Mouse (Mus musculus): ENCODE results near the gene Polh. TPM values are rescaled to one million over a fixed set of nuclear protein-coding genes. Genes with fewer than 3 reads are reported as not detected.

Polh gene
- polyA plus RNA-seq (2012; rRNA removed): 3.4 and 4.2 TPM in 2 replicates

DNA sequence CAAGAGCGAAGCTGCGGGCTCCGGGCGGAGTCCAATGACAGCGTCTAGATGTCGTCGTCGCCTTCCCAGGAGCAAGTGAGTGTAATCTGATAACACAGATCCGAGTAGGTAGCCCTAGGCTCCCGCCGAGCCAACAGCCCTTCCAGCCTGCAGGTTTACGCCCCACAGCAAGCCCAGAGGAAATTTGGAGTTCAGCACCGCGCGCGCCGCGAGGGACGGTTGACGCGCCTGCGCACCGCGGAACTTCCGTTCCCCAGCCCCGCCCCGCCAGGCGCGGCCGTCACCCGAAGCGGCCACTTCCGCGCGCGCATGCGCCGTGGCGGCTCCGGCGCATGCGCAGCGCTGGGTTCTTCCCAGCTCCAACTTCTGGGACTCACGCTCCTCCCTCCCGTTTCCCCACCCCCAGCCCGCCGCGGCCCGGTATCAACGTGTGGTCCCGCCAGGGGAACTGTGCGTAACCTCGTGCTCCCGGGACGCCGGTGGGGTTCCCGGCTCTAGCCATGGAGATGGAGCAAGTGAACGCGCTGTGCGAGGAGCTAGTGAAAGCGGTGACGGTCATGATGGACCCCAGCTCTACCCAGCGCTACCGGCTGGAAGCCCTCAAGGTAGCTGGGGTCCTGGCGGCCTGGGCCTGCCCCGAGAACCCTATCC is at the start of gene Polh, which contains the start of gene Xpo5:
Polh (minus strand) TSS at position 225 of the 651 bp plus-strand sequence.
Xpo5 (plus strand) TSS at position 362 of the 651 bp plus-strand sequence.
- H3K4me3 ChIP-seq (replicated peaks; ENCODE audit: extremely low read depth, low read depth, low read length): peak within 1 kb of the TSS; percentile 84
- under 1% methylated on average over 65 of the region's 66 CpGs for WGBS
- DNase-seq: peak; percentile 88
- H3K4me1 ChIP-seq (ENCODE audit: control insufficient read depth, insufficient read depth, low read length): peaks cover 2% of the 10 kb centered on the region; the same call in 1 of the 2 replicates
- TF ChIP-seq CTCF (IDR thresholded peaks at IDR 0.05; ENCODE audit: insufficient read depth, low read length) (no peak), POLR2A (IDR thresholded peaks at IDR 0.05; ENCODE audit: borderline replicate concordance, extremely low read depth, low read depth, low read length) (peak; percentile 64; the same call in 1 of the 2 replicates)

DNA sequence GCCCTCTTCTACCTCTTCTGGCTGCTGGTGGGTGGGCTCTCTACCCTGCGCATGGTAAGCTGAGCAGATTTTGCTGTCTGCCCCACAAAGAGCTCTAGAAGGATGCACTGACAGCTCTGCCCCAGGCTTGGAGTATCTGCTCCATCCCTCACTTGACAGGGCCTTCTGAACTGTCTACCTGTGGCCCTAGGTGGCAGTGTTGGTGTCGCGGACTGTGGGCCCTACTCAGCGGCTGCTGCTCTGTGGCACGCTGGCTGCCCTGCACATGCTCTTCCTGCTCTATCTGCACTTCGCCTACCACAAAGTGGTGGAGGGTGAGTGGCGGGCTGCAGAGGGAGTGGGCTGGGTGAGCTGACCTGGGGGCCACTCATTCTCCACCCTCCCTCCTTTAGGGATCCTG is 48.7 kb upstream of the Polh start:
- DNase-seq: no peak
- TF ChIP-seq POLR2A (IDR thresholded peaks at IDR 0.05; ENCODE audit: borderline replicate concordance, extremely low read depth, low read depth, low read length) (no peak), CTCF (IDR thresholded peaks at IDR 0.05; ENCODE audit: insufficient read depth, low read length) (no peak)
- WGBS: 71% methylated on average over 7 of the region's 7 CpGs
- Histone ChIP-seq H3K4me1 (ENCODE audit: control insufficient read depth, insufficient read depth, low read length) (peaks cover 19% of the 10 kb centered on the region), H3K4me3 (replicated peaks; ENCODE audit: extremely low read depth, low read depth, low read length) (no peak overlapping the region)

DNA sequence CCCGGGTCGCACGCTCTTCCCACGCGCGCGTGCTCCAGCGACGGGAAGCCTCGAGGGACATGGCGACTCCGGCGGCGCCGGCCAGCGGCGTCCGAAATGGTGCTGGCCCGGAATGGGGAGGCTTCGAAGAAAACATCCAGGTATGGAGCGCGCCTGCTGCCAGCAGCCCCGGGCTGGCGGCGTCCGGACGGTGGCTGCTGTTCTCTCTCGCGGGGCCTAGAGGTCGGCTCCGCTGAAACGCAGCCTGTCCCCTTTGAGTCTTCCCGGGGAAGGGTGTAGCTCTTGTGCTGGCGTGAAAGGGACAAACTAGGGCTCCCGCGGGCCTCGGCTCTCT is 45.7 kb upstream of the Polh start:
- TF ChIP-seq CTCF (IDR thresholded peaks at IDR 0.05; ENCODE audit: insufficient read depth, low read length): no peak
- TF ChIP-seq POLR2A (IDR thresholded peaks at IDR 0.05; ENCODE audit: borderline replicate concordance, extremely low read depth, low read depth, low read length): no peak
- Histone ChIP-seq H3K4me3 (replicated peaks; ENCODE audit: extremely low read depth, low read depth, low read length) (peak overlapping the region; percentile 94), H3K4me1 (ENCODE audit: control insufficient read depth, insufficient read depth, low read length) (peaks cover 12% of the 10 kb centered on the region)
- 1% methylated on average over 37 of the region's 37 CpGs for WGBS
- no peak for DNase-seq

DNA sequence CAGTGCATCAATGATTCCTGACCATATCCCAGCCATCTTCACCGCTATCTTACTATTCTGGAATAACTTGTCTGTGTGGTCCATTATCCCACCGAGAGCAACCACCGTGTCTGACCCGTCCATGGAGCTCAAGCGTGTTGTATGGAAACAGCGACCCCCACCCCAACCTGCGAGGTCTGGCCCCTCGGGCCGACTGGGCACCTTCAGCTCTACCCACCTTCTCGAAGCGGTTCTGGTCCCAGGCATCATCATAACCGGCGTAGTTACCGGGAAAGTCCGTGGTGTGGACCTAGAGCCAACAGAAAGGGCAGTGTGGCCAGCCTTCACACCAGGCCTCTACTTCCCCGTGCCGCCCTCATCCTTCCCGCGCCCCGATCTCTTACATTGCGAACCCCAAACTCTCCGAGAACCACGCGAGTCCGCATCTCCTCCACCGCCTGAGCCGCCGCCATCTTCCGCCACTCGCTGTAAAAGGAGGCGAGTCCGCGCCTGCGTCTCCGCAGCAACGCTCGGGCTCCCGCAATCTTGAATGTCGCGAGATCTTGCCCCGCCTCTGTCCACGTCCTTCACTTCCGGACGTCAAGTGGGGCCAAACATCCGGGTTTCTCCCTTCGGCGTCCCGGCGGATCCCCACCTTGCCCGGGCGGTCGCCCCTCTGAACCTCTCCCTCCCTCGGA is 45.2 kb upstream of the Polh start, which contains the start of the genes Polr1c and Yipf3:
Polr1c (minus strand) TSS at position 543 of the 677 bp plus-strand sequence.
Yipf3 (plus strand) TSS at position 569 of the 677 bp plus-strand sequence.
- TF ChIP-seq CTCF (IDR thresholded peaks at IDR 0.05; ENCODE audit: insufficient read depth, low read length): no peak
- TF ChIP-seq POLR2A (IDR thresholded peaks at IDR 0.05; ENCODE audit: borderline replicate concordance, extremely low read depth, low read depth, low read length): peak; percentile 85
- WGBS: under 1% methylated on average over 53 of the region's 53 CpGs
- DNase-seq: peak; percentile 96

DNA sequence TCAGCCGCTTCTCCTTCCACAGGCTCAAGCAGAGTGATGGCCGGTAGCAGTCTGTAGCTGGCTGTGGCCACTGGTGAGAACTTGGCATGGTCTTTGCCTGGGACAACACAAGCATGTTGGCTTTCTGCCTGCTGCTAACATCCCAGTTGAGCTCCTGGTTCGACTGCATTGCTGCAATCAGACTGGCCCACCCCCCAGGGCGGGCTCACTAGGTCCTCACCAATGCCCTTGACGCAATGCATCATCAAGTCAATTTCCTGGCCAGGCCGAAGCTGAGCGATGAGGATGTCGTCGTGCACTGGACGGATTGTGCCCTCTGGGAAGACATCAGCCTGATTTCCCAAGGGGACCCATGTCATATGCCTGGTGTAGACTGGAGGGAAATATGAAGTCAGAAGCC is 42.1 kb upstream of the Polh start:
- TF ChIP-seq POLR2A (IDR thresholded peaks at IDR 0.05; ENCODE audit: borderline replicate concordance, extremely low read depth, low read depth, low read length) (no peak), CTCF (IDR thresholded peaks at IDR 0.05; ENCODE audit: insufficient read depth, low read length) (no peak)
- Histone ChIP-seq H3K4me3 (replicated peaks; ENCODE audit: extremely low read depth, low read depth, low read length) (no peak overlapping the region), H3K4me1 (ENCODE audit: control insufficient read depth, insufficient read depth, low read length) (peaks cover 12% of the 10 kb centered on the region)
- peak; percentile 56 for DNase-seq
- WGBS: 46% methylated on average over 10 of the region's 10 CpGs

More for the DNA sequence above, 45.2 kb upstream of the Polh start, which contains the start of the genes Polr1c and Yipf3:
- Histone ChIP-seq H3K4me1 (ENCODE audit: control insufficient read depth, insufficient read depth, low read length) (peaks cover 12% of the 10 kb centered on the region), H3K4me3 (replicated peaks; ENCODE audit: extremely low read depth, low read depth, low read length) (peak within 1 kb of the TSS; percentile 94)

DNA sequence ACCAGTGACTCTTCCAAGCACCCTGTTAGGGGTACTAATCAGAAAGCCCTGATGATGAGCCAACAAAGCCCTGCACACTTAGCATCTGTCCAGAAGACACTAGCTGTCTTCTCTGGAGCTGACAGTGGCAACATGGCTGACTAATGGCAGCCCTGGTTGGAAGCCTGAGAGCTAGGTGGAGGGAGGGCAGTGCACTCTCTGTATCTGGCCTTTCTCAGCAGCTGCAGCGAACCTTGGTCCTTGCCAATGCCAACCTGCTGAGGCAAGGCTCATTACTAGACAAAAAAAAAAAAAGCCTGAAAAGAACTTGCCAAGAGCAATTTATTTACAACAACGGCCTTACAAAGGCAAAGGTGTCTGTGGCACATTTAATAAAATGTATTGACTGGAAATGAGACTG is 41.2 kb upstream of the Polh start:
- Histone ChIP-seq H3K4me3 (replicated peaks; ENCODE audit: extremely low read depth, low read depth, low read length) (no peak overlapping the region), H3K4me1 (ENCODE audit: control insufficient read depth, insufficient read depth, low read length) (peaks cover 4% of the 10 kb centered on the region)
- DNase-seq: no peak
- WGBS: 48% methylated on average over 2 of the region's 2 CpGs
- TF ChIP-seq CTCF (IDR thresholded peaks at IDR 0.05; ENCODE audit: insufficient read depth, low read length) (no peak), POLR2A (IDR thresholded peaks at IDR 0.05; ENCODE audit: borderline replicate concordance, extremely low read depth, low read depth, low read length) (no peak)

DNA sequence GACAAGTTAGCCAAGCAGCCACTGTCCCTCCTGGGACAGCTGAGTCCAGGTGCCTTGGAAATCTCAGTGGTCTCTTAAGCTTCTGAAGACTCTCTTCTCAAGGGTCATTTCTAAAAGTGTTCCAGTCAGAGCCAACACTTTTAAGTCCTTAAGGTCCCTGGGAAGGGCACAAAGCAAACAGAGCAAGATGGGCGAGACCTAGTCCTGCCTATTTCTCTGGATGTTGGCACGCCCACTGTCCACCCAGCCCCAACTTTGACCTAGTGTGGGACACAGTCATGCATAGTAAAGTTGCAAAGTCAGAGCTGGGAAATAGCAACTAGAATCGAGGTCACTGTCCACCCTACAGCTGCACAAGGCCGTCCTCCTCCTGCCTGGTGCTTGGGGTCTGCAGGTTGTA is 40.5 kb upstream of the Polh start:
- Histone ChIP-seq H3K4me1 (ENCODE audit: control insufficient read depth, insufficient read depth, low read length) (peaks cover 3% of the 10 kb centered on the region; the same call in 1 of the 2 replicates), H3K4me3 (replicated peaks; ENCODE audit: extremely low read depth, low read depth, low read length) (no peak overlapping the region)
- 68% methylated on average over 4 of the region's 4 CpGs for WGBS
- DNase-seq: peak; percentile 54
- no peak for TF ChIP-seq CTCF (IDR thresholded peaks at IDR 0.05; ENCODE audit: insufficient read depth, low read length)
- TF ChIP-seq POLR2A (IDR thresholded peaks at IDR 0.05; ENCODE audit: borderline replicate concordance, extremely low read depth, low read depth, low read length): peak; percentile 13; the same call in 1 of the 2 replicates

DNA sequence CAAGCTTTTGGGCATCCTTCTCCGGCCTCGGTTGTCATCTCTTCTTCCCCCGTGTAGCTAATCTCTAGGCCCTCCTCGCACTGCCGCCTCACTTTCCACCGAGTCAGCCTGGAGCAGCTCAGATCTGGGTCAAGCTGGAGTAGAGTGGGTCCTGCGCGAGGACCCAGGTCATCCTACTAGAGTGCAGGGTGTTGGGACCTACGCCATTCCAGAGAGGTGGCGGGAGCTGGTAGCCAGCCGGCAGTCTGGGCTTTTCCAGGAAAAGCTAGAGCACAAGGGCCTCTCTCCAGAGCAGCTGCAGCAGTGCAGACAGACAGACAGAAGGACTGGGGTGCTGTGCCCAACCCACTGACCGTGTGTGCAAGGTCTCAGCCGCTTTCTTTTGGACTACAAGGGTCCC is 39.8 kb upstream of the Polh start:
- peak; percentile 38 for DNase-seq
- no peak overlapping the region for H3K4me3 ChIP-seq (replicated peaks; ENCODE audit: extremely low read depth, low read depth, low read length)
- 63% methylated on average over 13 of the region's 13 CpGs for whole genome bisulfite sequencing
- peaks cover 3% of the 10 kb centered on the region; the same call in 1 of the 2 replicates for H3K4me1 ChIP-seq (ENCODE audit: control insufficient read depth, insufficient read depth, low read length)
- no peak for TF ChIP-seq POLR2A (IDR thresholded peaks at IDR 0.05; ENCODE audit: borderline replicate concordance, extremely low read depth, low read depth, low read length)
- TF ChIP-seq CTCF (IDR thresholded peaks at IDR 0.05; ENCODE audit: insufficient read depth, low read length): no peak

DNA sequence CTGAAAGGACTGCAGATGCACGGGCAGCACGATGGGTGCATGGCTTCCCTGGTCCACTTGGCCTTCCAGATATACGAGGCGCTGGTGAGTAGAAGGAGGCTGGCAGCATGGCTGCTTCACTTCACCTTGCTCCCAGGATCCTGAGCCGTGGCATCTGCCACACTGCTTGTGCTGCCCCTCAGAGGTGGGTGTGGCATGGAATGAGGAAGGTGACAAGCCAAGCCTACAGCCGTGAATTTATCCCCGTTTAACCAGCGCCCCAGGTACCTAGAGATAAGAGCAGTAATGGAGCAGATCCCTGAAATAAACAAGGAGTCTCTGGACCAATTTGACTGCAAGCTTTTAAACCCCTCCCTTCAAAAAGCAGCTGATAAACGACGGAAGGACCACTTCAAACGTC is 39.0 kb upstream of the Polh start:
- WGBS: 51% methylated on average over 11 of the region's 11 CpGs
- TF ChIP-seq POLR2A (IDR thresholded peaks at IDR 0.05; ENCODE audit: borderline replicate concordance, extremely low read depth, low read depth, low read length) (no peak), CTCF (IDR thresholded peaks at IDR 0.05; ENCODE audit: insufficient read depth, low read length) (no peak)

More for the DNA sequence above, 39.0 kb upstream of the Polh start:
- Histone ChIP-seq H3K4me3 (replicated peaks; ENCODE audit: extremely low read depth, low read depth, low read length) (no peak overlapping the region), H3K4me1 (ENCODE audit: control insufficient read depth, insufficient read depth, low read length) (no peaks in the 10 kb centered on the region)
- DNase-seq: no peak

Measured in lung, adult 2 months (tissue).